Mouse (Mus musculus) erythroblast, embryonic 14.5 days (primary cell): ENCODE results near the gene Calml3.

Experiments
- GATA1 ChIP-seq: IDR thresholded peaks from 2 replicates; pipeline ENCODE4 v1.6.1; 2012; ENCODE audit warnings: low read length, inconsistent platforms, mixed read lengths
- TAL1 ChIP-seq: IDR thresholded peaks from 3 replicates; pipeline ENCODE4 v1.6.1; 2012; ENCODE audit warnings: low read length, inconsistent platforms, mixed read lengths

DNA sequence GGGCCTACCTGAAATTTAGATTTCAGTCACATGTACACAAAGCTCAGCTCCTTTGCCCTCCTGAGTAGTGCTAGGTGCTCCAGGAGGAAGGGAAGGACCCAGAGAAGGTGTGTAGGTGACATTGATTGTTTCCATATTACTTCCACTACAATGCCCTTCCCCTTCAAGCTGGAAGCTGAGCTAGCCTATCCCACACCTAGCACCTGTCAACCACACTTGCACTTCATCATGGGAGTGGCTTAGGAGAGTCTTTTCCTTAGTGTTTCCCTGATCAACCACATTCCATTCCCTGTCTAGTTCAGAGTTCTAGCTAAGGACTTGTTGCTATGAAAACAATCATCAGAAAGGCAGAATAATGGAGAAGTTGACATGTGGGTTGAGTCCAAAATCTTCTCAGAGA is 5.4 kb downstream of the Calml3 start:
- no peak for TF ChIP-seq TAL1
- TF ChIP-seq GATA1 = no peak
